Mouse (Mus musculus) layer of hippocampus, postnatal 14 days (tissue): Measurements from ENCODE around the gene Spem1. TPM values are rescaled to one million over a fixed set of nuclear protein-coding genes. Genes with fewer than 3 reads are reported as not detected.
"Not testable (repeated sequence)": the region's sequence is repeated elsewhere in the genome, so short reads cannot be mapped to it uniquely, and the experiment has no call there.

Experiments used
- DNase-seq, 2 experiments: peaks; one replicate each; pipeline ENCODE4 v3.0.0; 2021 to 2022; ENCODE audit warnings: low spot score in 2 of 2, mixed read lengths in 1 of 2
- long read RNA-seq, 2 experiments: library from polyadenylated mRNA; stranded (forward); transcript quantifications; one replicate each; pipeline ENCODE4 v2.0.0; 2021
- total RNA-seq, 2 experiments: library from RNA; stranded (reverse); gene quantifications; 2 replicates each; pipeline ENCODE4 v1.2.3; 2021

The Spem1 gene
- under 1 TPM; 0.50 to 0.74 TPM for total RNA-seq
- long read RNA-seq, experiment 1, result 0 reads
- long read RNA-seq, experiment 2, result 0 reads

DNA sequence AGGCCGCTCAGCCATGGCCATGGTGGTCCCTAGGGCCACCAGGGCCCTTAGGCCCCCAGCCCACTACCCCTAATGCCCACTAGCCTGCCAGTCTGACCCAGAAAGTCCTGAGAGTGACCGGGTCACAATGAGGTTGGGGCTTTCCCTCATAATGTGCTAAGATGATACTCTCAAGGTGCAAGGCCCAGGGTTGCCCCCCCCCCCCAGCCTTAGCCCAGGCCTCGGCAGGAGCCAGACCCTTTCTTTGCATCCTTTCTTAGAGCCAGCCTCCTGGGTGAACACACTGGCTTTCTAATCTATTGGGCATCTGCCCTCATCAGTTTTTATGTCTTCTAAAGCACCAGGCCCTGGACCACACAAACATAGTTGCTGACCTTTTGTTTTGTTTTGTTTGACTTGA lies at the start of gene Spem1:
Spem1 (minus strand) TSS at position 101 of the 400 bp plus-strand sequence.
- no peak for DNase-seq

DNA sequence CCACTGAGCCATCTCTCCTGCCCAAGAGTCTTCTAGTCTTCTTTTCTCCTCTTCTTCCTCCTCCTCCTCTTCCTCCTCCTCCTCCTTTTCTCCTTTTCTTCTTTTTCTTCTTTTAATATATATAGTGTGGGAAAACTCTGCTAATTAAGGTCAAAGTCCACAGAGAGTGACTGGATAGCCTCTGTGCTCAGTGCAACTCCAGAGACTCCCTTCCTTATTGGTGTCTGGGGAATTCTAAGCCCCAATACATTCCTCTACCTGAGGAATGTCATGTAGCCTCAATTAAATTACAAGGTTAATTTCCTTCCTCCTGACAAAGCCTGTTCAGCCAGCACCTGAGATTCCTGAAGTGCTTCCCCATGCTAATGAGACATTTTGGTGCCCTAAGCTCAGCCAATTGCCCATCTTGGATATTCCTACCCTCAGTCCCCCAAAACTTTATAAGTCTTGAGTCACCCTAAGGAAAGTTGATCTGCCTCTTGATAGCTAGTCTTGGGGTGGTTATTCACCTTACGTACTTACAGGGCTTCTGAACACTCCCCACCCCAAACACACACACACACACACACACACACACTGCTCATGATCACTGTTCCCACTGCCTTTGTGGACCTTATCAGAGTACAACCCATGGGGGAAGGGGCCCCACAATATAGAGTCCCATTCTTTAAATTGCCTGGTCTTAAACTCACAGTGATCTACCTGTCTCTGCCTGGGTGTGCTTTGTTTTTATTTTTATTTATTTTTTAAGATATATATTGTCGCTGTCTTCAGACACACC lies 48.5 kb upstream of the Spem1 start:
- no peak for DNase-seq

DNA sequence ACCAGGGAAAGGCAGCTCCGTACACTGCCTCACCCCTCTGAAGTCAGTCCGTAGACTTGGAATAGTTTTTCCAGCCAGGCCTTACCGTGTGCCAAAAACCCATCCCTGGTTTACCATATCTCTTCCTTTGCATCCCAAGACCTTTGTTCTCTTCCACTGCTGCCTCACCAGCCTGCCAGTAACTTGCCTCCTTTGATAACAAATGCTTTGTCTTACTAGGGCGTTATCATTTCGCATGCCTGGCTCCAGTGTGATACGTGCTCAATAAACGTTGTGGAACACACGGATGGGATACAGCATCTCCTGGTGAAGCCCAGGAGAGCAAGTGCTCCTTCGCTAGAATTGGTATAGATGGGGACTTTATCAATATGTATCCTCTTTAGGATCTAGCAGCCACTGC lies 45.4 kb upstream of the Spem1 start:
- DNase-seq, result no peak

DNA sequence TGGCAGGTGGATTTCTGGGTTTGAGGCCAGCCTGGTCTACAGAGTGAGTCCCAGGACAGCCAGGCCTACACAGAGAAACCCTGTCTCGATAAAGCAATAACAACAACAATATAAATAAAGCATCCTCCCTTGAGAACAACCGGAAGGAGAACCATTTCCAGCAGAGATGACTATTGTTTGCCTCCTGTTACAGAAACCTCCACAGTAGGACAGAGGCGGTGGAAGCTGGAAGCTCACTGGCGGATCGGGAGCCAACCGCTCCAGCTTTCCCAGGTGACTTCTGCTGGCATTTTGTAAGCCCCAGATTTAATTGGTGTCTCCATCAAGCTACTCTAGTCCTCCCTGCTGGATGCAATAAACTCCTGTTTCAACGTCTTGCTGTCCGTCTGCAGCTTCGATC lies 43.6 kb upstream of the Spem1 start:
- DNase-seq, result no peak

DNA sequence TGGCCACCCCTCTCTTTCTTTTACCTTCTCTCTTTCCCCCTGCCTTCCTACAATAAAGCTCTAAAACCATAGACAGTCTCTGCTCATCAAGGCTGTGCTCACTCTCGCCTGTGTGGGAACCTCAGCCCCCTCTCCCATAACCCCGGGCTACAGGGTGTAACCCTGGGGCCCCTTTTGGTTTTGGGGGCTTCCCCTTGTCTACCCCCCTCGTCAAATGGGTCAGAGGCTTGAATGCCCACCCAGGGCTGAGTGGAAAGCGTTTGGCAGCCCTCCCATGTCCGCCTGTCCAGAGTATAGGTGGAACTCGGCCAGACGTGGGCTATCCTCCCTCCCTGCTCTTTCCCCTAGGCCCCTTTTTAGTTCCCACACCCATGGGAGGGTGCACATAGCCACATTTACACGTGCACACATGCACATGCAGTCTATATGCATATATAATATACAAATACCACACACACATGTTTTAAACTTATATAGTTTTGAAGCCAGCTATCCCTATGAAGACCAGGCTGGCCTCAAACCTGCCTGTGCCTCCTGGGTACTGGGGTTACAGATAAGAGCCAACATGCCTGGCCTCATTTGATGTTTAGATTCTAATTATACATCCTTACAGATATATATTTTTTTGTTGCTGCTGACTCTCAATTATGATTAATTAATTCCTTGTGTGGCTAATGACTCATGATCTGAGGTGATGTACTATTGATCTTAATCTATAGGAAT lies 42.3 kb upstream of the Spem1 start:
- no peak for DNase-seq

DNA sequence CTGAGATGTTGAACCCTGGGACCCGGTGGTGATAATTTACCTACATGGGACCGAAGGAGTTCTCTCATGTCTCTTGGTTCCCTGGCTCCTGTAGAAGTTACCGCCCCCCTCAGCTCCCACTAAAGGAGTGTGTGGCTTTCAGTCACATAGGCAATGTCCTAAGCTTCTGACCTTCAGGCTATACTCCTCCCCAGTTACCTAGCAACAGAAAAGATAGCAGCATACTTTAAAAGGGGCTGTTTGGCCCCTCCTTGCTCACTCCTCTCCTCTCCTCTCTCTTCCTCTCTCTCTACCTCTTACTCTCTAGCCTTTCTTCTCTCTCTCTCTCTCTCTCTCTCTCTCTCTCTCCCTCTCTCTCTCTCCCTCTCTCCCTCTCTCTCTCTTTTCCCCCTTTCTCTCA lies 41.7 kb upstream of the Spem1 start:
- not testable (repeated sequence) for DNase-seq

DNA sequence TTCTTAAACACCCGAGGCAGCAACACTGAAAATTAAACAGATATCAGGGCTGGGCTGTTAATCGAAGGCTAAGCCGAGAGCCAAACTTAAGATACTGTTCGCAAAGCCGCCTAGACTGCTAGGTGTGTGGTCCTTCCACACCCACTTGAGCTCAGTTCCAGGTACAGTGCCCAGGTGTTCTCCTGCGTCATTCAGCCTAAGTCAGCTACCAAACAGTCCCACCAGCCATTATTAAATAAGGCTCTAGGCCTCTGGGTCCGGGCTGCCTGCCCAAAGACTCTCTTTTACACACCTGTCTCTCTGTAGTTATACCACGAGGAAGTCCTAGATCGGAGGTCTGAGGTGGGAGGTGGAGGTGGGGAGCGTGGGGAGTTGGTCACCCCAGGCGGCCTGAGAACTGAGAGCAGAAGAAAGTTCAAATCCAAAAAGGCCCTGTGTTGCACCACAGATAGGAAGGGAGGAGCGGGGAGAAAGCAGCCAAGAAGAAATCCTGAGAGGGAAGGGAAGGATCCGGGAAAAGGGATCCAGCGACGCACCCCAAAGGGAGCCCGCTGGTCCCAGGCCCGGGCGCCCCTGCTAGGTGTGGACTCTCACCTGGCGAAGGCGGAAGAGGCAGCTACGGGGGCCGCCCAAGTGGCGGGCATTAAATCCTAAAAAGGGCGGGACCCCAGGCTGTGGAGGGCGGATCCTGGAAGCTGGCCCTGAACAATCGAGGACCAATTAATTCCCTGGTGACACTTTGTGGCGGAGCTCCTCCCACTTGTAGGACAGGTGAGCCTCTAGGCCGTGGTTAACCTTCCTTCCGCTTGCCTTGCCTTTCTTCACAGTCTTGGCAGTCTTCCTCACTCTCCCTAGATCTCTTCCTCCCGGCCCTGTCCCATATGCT lies 36.4 kb upstream of the Spem1 start, which contains the start of gene Tnk1:
Tnk1 (minus strand) TSS at position 618 of the 886 bp plus-strand sequence.
- DNase-seq, result no peak

DNA sequence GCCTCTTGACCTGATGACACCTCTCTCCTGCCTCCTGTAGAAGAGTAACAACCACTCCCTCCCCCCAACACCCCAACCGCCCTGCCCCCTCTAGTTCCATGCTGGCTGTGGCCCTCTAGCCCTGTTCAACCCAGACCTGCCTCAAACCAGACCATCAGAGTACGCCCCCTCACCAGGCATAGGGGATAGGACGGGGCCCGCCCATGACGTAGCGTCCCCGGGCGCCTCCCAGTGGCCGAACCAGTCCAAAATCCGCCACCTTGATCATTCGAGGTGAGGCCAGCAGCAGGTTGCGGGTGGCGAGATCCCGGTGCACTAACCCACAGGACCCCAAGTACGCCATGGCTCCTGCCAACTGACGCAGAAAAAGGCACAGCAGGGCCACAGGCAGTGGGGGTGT lies 33.4 kb upstream of the Spem1 start:
- DNase-seq, result no peak

DNA sequence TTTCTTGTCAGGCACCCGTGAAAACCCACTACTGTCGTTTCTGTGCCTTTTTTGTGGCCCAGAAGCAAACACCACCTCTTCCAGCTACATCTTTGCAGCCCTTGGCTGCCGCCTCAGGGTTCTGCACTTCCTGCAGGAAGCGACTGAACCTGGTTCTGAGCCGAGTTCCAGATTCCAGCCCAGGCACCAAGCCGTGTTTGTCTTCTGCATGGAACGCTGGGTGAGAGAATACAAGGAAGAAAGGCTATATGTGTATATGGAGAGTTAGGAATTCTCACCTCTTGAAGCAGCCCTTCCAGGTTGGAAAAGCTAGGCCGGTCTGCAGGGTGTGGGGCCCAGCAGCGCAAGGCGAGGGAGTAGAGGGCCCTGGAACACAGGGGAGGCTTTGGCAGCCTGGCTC lies 32.7 kb upstream of the Spem1 start:
- no peak for DNase-seq

DNA sequence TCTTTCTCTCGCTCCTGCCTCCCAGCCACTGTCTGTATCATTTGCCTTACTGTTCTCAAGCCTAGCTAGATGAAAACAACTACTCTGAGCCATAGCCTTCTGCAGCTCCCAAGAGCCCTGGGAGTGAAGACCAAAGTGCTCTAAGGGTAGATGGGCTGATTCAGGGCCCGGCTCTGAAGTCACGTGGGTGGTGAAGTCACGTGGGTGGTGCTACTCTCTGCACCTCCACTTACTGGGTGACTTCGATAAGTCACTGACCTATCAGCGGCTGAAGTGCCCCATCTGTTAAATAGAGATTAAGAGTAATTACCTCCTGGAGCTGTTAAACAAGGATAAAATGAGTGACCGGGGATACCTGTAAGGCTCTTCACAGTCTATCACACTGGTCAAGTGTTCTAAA lies 32.0 kb upstream of the Spem1 start:
- DNase-seq, result no peak

DNA sequence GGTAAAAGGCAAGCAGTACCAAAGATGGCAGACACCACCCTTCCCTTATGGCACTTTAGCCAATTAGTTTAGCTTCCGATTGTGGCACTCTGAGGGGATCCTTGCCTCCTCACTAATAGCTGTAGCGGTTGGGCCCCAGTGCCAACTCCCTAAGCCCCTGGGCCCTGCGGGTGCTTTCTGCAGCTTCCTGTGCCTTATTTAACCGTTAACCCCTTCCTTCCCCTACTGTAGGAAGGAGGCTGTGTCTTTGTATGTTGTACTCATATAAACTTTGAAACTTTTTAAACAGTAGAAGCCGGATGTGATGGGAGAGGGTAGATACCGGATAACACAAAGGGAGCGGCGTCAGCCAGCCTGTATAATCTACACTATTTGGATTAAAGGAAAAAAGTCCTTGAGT lies 28.8 kb upstream of the Spem1 start:
- no peak for DNase-seq

DNA sequence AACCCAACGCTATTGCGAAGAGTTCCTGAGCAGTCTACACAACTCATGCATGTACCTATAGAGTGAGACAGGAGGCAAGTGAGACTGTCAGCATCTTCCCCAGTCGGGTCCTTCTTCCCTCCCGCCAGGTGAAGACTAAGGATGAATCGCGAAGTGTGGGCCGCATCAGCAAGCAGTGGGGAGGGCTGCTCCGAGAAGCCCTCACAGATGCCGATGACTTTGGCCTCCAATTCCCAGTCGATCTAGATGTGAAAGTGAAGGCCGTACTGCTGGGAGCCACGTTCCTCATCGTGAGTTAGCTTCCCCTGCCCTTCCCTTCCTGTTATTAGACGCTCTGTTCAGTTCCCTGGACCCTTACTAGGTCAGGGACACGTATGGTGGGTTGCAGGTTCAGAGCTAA lies 27.9 kb upstream of the Spem1 start:
- DNase-seq, result no peak

DNA sequence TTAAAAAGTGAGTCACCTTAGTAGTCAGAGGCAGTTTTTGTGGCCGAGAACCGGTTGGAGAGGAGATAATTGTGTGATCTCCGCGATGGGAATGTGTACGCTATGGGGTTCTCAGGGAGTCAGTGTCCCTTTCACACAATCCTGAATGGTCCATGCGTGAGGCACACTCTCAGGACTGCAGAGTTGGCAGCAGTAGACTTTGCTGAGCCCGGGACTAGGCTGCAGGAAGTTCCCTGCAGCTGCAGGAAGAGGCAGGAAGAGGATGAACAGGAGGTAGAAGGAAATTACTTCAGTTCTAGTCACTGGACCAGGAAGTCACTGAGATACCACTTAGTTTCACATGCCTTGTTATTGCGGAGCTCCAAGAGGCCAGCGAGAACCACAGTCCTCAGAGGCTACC lies 27.1 kb upstream of the Spem1 start:
- no peak for DNase-seq

DNA sequence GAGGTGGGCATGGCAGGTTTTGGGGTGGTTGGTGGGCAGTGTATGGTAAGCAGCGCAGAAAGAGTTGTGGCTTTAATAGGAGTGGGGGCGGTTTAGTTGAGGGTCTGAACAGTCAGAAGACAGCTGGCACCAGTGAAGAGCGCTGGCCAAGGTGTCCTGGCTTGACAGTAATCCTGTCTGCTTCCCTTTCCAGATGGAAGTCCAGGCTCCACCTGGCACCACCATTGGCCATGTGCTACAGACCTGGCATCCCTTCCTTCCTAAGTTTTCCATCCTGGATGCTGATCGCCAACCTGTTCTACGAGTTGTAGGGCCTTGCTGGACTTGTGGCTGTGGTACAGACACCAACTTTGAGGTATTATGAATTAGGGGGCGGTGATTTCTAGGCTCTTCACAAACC lies 26.0 kb upstream of the Spem1 start:
- no peak for DNase-seq

DNA sequence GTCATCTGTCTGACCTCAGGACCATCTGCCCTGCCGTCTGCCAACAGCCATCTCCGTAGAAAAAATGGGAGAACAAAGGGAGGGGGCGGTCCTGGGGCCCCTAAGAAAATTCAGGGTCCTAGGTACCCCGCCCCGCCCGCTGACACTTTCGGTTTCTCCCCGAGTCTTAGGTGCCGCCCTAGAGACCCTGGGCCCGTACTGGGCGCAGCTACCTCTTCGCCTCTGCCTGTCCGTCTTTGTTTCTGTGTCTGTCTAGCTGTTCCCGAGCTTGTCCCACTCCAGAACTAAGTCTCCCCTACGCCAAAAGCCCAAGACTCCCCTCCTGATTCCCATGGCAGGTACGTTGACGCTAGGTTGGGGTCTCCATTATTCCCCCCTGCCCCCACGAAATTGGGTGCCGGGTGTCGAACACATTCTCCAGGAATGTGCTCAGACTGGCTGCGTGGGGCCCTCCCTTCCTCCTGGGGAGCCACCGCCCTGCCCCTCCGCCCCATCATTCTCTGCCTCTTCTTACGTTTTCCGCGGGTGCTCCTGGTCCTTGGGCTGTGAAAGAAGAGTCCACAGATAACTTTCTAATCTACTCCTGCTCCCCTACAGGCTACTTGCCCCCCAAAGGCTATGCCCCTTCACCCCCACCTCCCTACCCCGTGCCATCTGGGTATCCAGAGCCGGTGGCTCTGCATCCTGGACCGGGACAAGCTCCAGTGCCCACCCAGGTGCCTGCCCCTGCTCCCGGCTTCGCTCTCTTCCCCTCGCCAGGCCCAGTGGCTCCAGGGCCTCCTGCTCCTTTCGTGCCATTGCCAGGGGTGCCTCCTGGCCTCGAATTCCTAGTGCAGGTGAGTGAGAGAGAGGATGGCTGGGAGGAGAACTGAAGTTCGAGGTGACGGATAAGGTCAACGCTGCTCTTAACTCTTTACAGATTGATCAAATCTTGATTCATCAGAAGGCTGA lies 25.0 kb upstream of the Spem1 start:
- no peak for DNase-seq

DNA sequence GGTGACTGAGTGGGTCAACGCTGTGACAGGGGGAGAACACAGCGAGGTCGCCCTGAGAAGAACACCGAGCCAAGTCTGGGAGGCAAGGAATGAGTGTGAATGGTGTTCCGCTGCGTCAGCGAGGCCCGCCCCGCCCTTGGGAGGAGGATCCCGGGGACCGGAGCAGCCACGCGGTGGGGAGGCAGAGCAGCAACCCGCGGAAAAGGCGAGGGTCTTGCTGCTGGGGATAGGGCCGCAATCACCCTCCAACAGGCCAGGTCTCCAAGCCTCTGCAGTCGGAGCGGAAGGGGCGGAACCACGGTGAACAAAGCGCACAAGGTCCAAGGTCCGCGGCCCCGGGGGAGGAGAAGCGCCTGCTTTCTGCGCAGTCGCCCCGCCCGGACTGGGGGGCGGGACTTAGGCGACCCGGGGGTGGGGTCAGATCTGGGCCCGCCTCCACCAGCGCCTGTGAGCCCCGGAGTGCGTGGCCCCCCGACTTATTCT lies 24.3 kb upstream of the Spem1 start, which contains the start of gene Plscr3:
Plscr3 (plus strand) TSS at position 179 of the 483 bp plus-strand sequence.
- DNase-seq, result peak; percentile 84 to 92

DNA sequence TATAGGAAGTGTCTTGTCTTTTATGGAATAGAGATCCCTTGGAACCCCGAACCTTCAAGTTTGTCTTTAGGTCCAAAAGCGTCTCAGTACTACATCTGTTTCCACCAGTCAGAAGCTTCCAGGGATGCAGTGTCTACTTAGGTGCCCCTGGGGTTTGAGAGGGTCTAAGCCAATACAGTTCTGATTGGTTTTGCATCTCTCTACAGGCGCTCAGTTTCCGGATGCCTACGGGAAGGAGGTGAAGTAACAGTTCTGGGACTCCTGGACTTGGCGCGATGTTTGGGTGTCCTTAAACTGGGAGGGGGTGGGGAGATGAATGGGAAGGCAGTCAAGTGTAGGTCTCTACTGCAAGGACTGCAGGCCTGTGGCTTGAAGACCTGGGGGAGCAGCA lies 16.7 kb upstream of the Spem1 start:
- no peak for DNase-seq

DNA sequence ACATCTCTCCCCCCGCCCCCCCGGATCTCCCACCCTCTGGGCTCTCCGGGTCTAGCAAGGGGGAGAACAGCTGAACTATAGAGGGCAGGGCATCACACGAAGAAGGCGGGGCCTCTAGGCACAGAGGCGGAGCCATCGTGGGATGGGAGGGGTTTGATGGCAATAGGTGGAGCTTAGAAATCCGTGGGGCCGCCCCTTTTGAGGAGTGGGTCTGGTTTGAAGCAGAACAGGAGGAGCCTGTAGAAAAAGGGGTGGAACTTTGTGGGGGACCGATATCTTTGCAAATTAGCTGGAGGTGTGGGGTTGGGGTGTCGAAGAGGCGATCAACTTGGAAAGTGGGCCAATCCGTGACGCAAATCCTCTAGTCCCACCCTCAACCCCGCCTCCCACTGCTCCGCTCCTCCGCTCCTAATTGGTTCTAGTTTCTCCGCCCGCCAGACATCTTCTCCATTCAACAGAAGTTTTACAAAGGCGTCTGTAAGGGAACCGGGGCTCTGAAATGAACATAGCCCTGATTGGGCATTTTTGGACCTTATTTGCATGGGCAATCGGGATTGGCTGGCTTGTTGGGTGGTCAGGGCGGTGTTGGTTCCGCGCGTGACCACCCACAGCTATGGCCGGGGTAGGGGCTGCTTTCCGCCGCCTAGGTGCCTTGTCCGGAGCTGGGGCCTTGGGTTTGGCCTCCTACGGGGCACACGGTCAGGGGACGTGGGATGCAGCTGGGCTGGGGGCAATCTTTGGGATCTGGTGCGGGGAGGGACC lies 16.2 kb upstream of the Spem1 start, which contains the start of gene Tmem256:
Tmem256 (plus strand) TSS at position 563 of the 762 bp plus-strand sequence.
- peak; percentile 98 to 99 for DNase-seq

DNA sequence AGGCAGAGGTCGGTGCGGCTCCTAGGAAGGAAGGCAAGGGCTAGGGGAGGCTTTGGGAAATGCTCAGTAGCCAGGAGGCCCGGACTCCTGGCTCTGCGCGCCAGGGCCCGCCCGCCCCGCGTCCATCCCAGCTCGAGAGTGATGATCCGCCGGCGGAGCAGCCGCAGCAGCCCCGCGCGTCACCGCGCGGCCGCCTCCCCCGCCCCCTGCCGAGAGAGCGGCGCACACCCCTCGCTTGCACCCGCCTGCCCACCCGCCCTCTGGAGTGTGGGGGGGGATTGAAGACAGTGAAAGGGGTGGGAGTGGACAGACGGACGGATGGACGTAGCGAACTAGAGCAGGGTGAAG lies 15.6 kb upstream of the Spem1 start, which contains the start of gene Nlgn2:
Nlgn2 (minus strand) TSS at position 181 of the 348 bp plus-strand sequence.
- DNase-seq, result no peak
